Mouse (Mus musculus): ENCODE measurements around the gene Rbm17. TPM values are rescaled to one million over a fixed set of nuclear protein-coding genes. Genes with fewer than 3 reads are reported as not detected.

The Rbm17 gene
- total and polyA plus RNA-seq, 3 experiments, result 223 to 318 TPM; not detected in 1

DNA sequence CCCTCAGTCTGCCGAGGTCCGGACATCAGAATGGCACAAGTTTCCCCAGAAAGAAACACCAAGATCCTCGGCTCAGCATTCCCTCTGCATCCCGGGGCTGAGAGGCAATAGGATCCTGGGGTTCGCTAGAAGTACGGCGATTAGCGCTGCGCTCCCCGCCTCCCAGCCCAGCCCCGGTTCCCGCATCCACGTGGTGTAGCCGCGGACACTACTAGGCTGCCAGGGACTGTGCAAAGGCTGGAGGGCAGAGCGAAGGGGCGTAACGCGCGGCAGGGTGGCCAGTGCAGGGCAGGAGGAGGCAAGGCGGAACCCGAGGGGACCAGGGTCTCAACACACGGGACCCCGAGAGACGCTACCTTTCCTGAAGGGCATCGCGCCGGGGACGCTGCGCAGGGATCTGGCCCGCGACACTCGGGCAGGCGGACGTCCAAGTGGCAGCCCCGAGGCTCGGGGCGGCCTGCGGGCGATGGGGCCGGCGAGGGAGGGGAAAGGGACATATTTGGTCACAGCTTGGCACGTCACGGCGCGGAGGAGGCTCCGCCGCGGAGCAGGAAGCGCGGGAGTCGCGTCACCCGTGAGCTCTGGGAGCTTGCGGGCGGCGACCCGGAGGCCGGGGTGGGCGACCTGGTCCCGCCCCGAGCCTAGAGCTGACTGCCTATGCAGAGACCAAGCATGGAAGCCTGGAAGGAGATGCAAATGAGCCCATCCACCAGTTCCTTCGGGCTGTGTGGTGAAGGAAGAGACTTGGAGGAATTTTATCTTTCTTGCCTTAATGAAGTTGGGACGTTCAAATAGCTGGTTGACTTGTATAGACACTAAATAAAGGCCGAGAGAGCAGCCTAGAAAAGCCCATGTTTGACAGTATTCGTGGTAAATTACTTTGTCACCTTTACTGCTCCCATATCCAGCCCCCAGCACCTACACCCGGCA lies 50.2 kb downstream of the Rbm17 start, which contains the start of gene Pfkfb3:
TSS of gene Pfkfb3 (minus strand) at position 607 of the 930 bp plus-strand sequence.
- no peaks in the 10 kb centered on the region for H3K9me3 ChIP-seq (replicated peaks; ENCODE audit: insufficient read depth, low read length)
- peak within 1 kb of the TSS; percentile 63 for H3K9ac ChIP-seq (ENCODE audit: control insufficient read depth, low read depth, low read length, poor library complexity, severe bottlenecking)
- peak within 1 kb of the TSS; percentile 7; the same call in 1 of the 2 replicates for H3K27ac ChIP-seq (ENCODE audit: control insufficient read depth, low read depth, low read length)
- DNase-seq (ENCODE audit: low read depth, low spot score), result peak; percentile 82
- peaks cover 0 to 2% of the 10 kb centered on the region in 2 experiments; a peak in 3 of 4 replicates for H3K4me1 ChIP-seq (ENCODE audit: control insufficient read depth in 1 of 2, insufficient read depth in 2 of 2, low read length in 2 of 2)
- H3K4me3 ChIP-seq (ENCODE audit: control insufficient read depth in 1 of 2, insufficient read depth in 1 of 2, low read depth in 2 of 2, low read length in 2 of 2), result peak within 1 kb of the TSS; percentile 62 to 91
- 0 out of 4 replicates have a peak, but pooled peaks cover 0 to 2% of the 10 kb centered on the region in 2 experiments for H3K36me3 ChIP-seq (ENCODE audit: control insufficient read depth in 1 of 2, insufficient read depth in 2 of 2, low read length in 2 of 2)
- peaks cover 0 to under 1% of the 10 kb centered on the region in 2 experiments; a peak in 1 of 4 replicates for H3K27me3 ChIP-seq (ENCODE audit: control insufficient read depth in 1 of 2, insufficient read depth in 2 of 2, low read length in 2 of 2)
- H3K79me2 ChIP-seq (ENCODE audit: control insufficient read depth, insufficient read depth, low read length, poor library complexity), result peaks cover 9% of the 10 kb centered on the region; the same call in 1 of the 2 replicates
- peak; percentile 50; the same call in 1 of the 2 replicates for TF ChIP-seq MAZ (IDR thresholded peaks at IDR 0.05; ENCODE audit: low read depth, low read length)
- TF ChIP-seq MYB (IDR thresholded peaks at IDR 0.05; ENCODE audit: low read depth, low read length), result no peak
- no peak for TF ChIP-seq MEF2A (IDR thresholded peaks at IDR 0.05; ENCODE audit: extremely low read depth, insufficient replicate concordance, low read depth, low read length, poor library complexity, severe bottlenecking)
- TF ChIP-seq MYC (IDR thresholded peaks at IDR 0.05; ENCODE audit: low read depth, low read length), result 0 out of 2 replicates have a peak, but pooled peaks have one; percentile 37
- no peak; the same call in 1 of the 2 replicates for TF ChIP-seq RCOR1 (IDR thresholded peaks at IDR 0.05; ENCODE audit: low read depth, low read length)
- 0 out of 2 replicates have a peak, but pooled peaks have one; percentile 41 for TF ChIP-seq ZMIZ1 (IDR thresholded peaks at IDR 0.05; ENCODE audit: low read depth, low read length)
- 0 out of 2 replicates have a peak, but pooled peaks have one; percentile 13 for TF ChIP-seq UBTF (IDR thresholded peaks at IDR 0.05; ENCODE audit: borderline replicate concordance, insufficient read depth, low read depth, low read length)
- TF ChIP-seq E2F4 (IDR thresholded peaks at IDR 0.05; ENCODE audit: borderline replicate concordance, low read depth, low read length), result no peak
- TF ChIP-seq GATA1 (IDR thresholded peaks at IDR 0.05; ENCODE audit: low read depth, low read length), result no peak
- peak; percentile 75 for TF ChIP-seq SIN3A (IDR thresholded peaks at IDR 0.05; ENCODE audit: low read length)
- peak; percentile 61 for TF ChIP-seq USF1 (IDR thresholded peaks at IDR 0.05; ENCODE audit: low read depth, low read length)
- TF ChIP-seq ETS1 (IDR thresholded peaks at IDR 0.05; ENCODE audit: low read depth, low read length), result peak; percentile 23; the same call in 1 of the 2 replicates
- TF ChIP-seq POLR2A (IDR thresholded peaks at IDR 0.05; ENCODE audit: control insufficient read depth in 1 of 2, insufficient read depth in 1 of 2, low read depth in 1 of 2, low read length in 2 of 2, poor library complexity in 1 of 2), result peak; percentile 62 to 71
- no peak for TF ChIP-seq HCFC1 (IDR thresholded peaks at IDR 0.05; ENCODE audit: low read depth, low read length)
- TF ChIP-seq BHLHE40 (IDR thresholded peaks at IDR 0.05; ENCODE audit: borderline replicate concordance, low read depth, low read length), result no peak
- peak; percentile 96 for TF ChIP-seq MXI1 (IDR thresholded peaks at IDR 0.05; ENCODE audit: low read depth, low read length)
- no peak for TF ChIP-seq TAL1 (IDR thresholded peaks at IDR 0.05; ENCODE audit: low read length)
- no peak for TF ChIP-seq POLR2AphosphoS5 (IDR thresholded peaks at IDR 0.05; ENCODE audit: borderline replicate concordance, low read depth, low read length)
- no peak for TF ChIP-seq JUND (IDR thresholded peaks at IDR 0.05; ENCODE audit: low read depth, low read length)
- no peak for TF ChIP-seq ZKSCAN1 (IDR thresholded peaks at IDR 0.05; ENCODE audit: low read depth, low read length)
- no peak for TF ChIP-seq MAFK (IDR thresholded peaks at IDR 0.05; ENCODE audit: borderline replicate concordance, low read depth, low read length)
- no peak for TF ChIP-seq CTCF (IDR thresholded peaks at IDR 0.05 in 2 of 3, conservative IDR thresholded peaks at IDR 0.05 in 1 of 3; ENCODE audit: control insufficient read depth in 1 of 3, insufficient read depth in 1 of 3, low read depth in 2 of 3, low read length in 3 of 3, poor library complexity in 1 of 3, severe bottlenecking in 1 of 3)
- no peak for TF ChIP-seq TCF12 (IDR thresholded peaks at IDR 0.05; ENCODE audit: low read depth, low read length)
- no peak for TF ChIP-seq USF2 (IDR thresholded peaks at IDR 0.05; ENCODE audit: borderline replicate concordance in 1 of 2, insufficient read depth in 1 of 2, low read depth in 1 of 2, low read length in 2 of 2)
- TF ChIP-seq ZC3H11A (IDR thresholded peaks at IDR 0.05; ENCODE audit: low read depth, low read length), result no peak
- TF ChIP-seq TBP (IDR thresholded peaks at IDR 0.05; ENCODE audit: low read depth, low read length), result no peak; the same call in 1 of the 2 replicates
- TF ChIP-seq MAX (IDR thresholded peaks at IDR 0.05; ENCODE audit: low read length), result peak; percentile 74
- no peak for TF ChIP-seq EP300 (IDR thresholded peaks at IDR 0.05; ENCODE audit: low read depth in 1 of 2, low read length in 2 of 2)
- no peak for TF ChIP-seq CHD2 (IDR thresholded peaks at IDR 0.05; ENCODE audit: low read length)
- no peak for TF ChIP-seq KAT2A (conservative IDR thresholded peaks at IDR 0.05; ENCODE audit: low read depth, low read length)
- no peak for TF ChIP-seq GABPA (IDR thresholded peaks at IDR 0.05; ENCODE audit: low read depth, low read length)
- TF ChIP-seq ZNF384 (IDR thresholded peaks at IDR 0.05; ENCODE audit: low read depth, low read length), result no peak
- TF ChIP-seq RAD21 (IDR thresholded peaks at IDR 0.05; ENCODE audit: low read depth, low read length), result no peak
- no peak for TF ChIP-seq ELF1 (IDR thresholded peaks at IDR 0.05; ENCODE audit: low read depth, low read length)

Measured in MEL (cell line).